Mouse (Mus musculus): ENCODE measurements around the gene Spint1.

Spint1 gene

GRCm38 (mm10) chr2:119240819-119241186 lies 3.6 kb downstream of the Spint1 start:
- DNase-seq (ENCODE audit: extremely low spot score, low read depth, low spot score), result no peak

GRCm38 (mm10) chr2:119242548-119242947 lies 5.4 kb downstream of the Spint1 start:
- no peak for DNase-seq (ENCODE audit: extremely low spot score, low read depth, low spot score)

GRCm38 (mm10) chr2:119245246-119245645 lies 8.1 kb downstream of the Spint1 start:
- DNase-seq (ENCODE audit: extremely low spot score, low read depth, low spot score), result no peak

GRCm38 (mm10) chr2:119247904-119248303 lies 10.7 kb downstream of the Spint1 start:
- DNase-seq (ENCODE audit: extremely low spot score, low read depth, low spot score), result no peak

- no peak for DNase-seq (ENCODE audit: extremely low spot score, low read depth, low spot score)
These were observed 12.5 kb downstream of the Spint1 start for GRCm38 (mm10) chr2:119249592-119250061.

GRCm38 (mm10) chr2:119250377-119250776 lies 13.2 kb downstream of the Spint1 start:
- DNase-seq (ENCODE audit: extremely low spot score, low read depth, low spot score), result no peak

- DNase-seq (ENCODE audit: extremely low spot score, low read depth, low spot score), result peak; percentile 68
These were observed 13.8 kb downstream of the Spint1 start for GRCm38 (mm10) chr2:119250826-119251478.

- no peak for DNase-seq (ENCODE audit: extremely low spot score, low read depth, low spot score)
These were observed 17.8 kb downstream of the Spint1 start for GRCm38 (mm10) chr2:119254976-119255375.

GRCm38 (mm10) chr2:119260518-119260917 lies 23.4 kb downstream of the Spint1 start:
- no peak for DNase-seq (ENCODE audit: extremely low spot score, low read depth, low spot score)

GRCm38 (mm10) chr2:119261326-119261725 lies 24.2 kb downstream of the Spint1 start:
- no peak for DNase-seq (ENCODE audit: extremely low spot score, low read depth, low spot score)

GRCm38 (mm10) chr2:119262978-119263377 lies 25.8 kb downstream of the Spint1 start:
- no peak for DNase-seq (ENCODE audit: extremely low spot score, low read depth, low spot score)

GRCm38 (mm10) chr2:119263813-119264212 lies 26.7 kb downstream of the Spint1 start:
- no peak for DNase-seq (ENCODE audit: extremely low spot score, low read depth, low spot score)

GRCm38 (mm10) chr2:119270286-119270642 lies 33.1 kb downstream of the Spint1 start:
- no peak for DNase-seq (ENCODE audit: extremely low spot score, low read depth, low spot score)

- DNase-seq (ENCODE audit: extremely low spot score, low read depth, low spot score), result no peak
These were observed 33.6 kb downstream of the Spint1 start, which contains the start of gene Rhov for GRCm38 (mm10) chr2:119270643-119271331. Gene Rhov (minus strand): TSS chr2:119271272.

GRCm38 (mm10) chr2:119274126-119274525 lies 37.0 kb downstream of the Spint1 start:
- DNase-seq (ENCODE audit: extremely low spot score, low read depth, low spot score), result no peak

GRCm38 (mm10) chr2:119276926-119277325 lies 39.8 kb downstream of the Spint1 start:
- DNase-seq (ENCODE audit: extremely low spot score, low read depth, low spot score), result no peak

GRCm38 (mm10) chr2:119277810-119278209 lies 40.6 kb downstream of the Spint1 start:
- no peak for DNase-seq (ENCODE audit: extremely low spot score, low read depth, low spot score)

GRCm38 (mm10) chr2:119281899-119282565 lies 44.9 kb downstream of the Spint1 start:
- no peak for DNase-seq (ENCODE audit: extremely low spot score, low read depth, low spot score)

GRCm38 (mm10) chr2:119287372-119287771 lies 50.2 kb downstream of the Spint1 start:
- no peak for DNase-seq (ENCODE audit: extremely low spot score, low read depth, low spot score)

- DNase-seq (ENCODE audit: extremely low spot score, low read depth, low spot score), result peak; percentile 88
These were observed 51.2 kb downstream of the Spint1 start, which contains the start of gene Vps18 for GRCm38 (mm10) chr2:119288270-119288882. Gene Vps18 (plus strand): TSS chr2:119288740.

GRCm38 (mm10) chr2:119289014-119289416 lies 51.9 kb downstream of the Spint1 start:
- no peak for DNase-seq (ENCODE audit: extremely low spot score, low read depth, low spot score)

All from hindlimb bud, embryonic 11.5 days (tissue).